Mouse (Mus musculus): ENCODE measurements around the gene Crisp2.

- TF ChIP-seq CTCF (IDR thresholded peaks at IDR 0.05; ENCODE audit: low read depth) (no peak), EP300 (optimal IDR thresholded peaks at IDR 0.05) (no peak)
These were observed 75.1 kb downstream of the Crisp2 start for GRCm38 (mm10) chr17:40731724-40732123.
